Mouse (Mus musculus) limb, embryonic 14.5 days (tissue): ENCODE data around the gene Klhl42. TPM values are rescaled to one million over a fixed set of nuclear protein-coding genes. Genes with fewer than 3 reads are reported as not detected.

Experiments
- ATAC-seq: fragments of 200-750 bp; cut with Nextera tagmentation; 2 replicates; pipeline ENCODE4 v1.8.0; 2017; ENCODE audit warnings: low read depth, moderate number of reproducible peaks, moderate TSS enrichment; ENCODE audit not compliant: low FRiP score
- DNase-seq: peaks from one replicate; pipeline ENCODE4 v3.0.0-alpha.2; 2015; ENCODE audit warnings: low spot score
- H3K27ac ChIP-seq: fragments of 300-500 bp; sonication (generic); replicated peaks from 2 replicates; pipeline ENCODE4 v1.5.1; 2014; ENCODE audit warnings: low read depth, mild to moderate bottlenecking, low read length, moderate library complexity, mixed read lengths
- H3K27me3 ChIP-seq: fragments of 300-500 bp; sonication (generic); 2 replicates; pipeline ENCODE4 v1.6.1; 2014; ENCODE audit warnings: low read length, mixed read lengths; ENCODE audit not compliant: control insufficient read depth, insufficient read depth
- H3K36me3 ChIP-seq: fragments of 300-500 bp; sonication (generic); 2 replicates; pipeline ENCODE4 v1.6.1; 2014; ENCODE audit warnings: mild to moderate bottlenecking, low read length, moderate library complexity, mixed read lengths; ENCODE audit not compliant: control insufficient read depth, insufficient read depth
- H3K4me1 ChIP-seq: fragments of 300-500 bp; sonication (generic); 2 replicates; pipeline ENCODE4 v1.6.1; 2014; ENCODE audit warnings: antibody characterized with exemption, low read length, mixed read lengths; ENCODE audit not compliant: control insufficient read depth, insufficient read depth
- H3K4me2 ChIP-seq: fragments of 300-500 bp; sonication (generic); replicated peaks from 2 replicates; pipeline ENCODE4 v1.6.1; 2014; ENCODE audit warnings: low read depth, mild to moderate bottlenecking, low read length, moderate library complexity; ENCODE audit not compliant: severe bottlenecking
- H3K4me3 ChIP-seq: fragments of 300-500 bp; sonication (generic); replicated peaks from 2 replicates; pipeline ENCODE4 v1.5.1; 2014; ENCODE audit warnings: low read length
- H3K9ac ChIP-seq: fragments of 300-500 bp; sonication (generic); 2 replicates; pipeline ENCODE4 v1.6.1; 2014; ENCODE audit warnings: mild to moderate bottlenecking, low read depth, low read length, moderate library complexity; ENCODE audit not compliant: severe bottlenecking
- H3K9me3 ChIP-seq: fragments of 300-500 bp; sonication (generic); 2 replicates; pipeline ENCODE4 v1.6.1; 2016; ENCODE audit warnings: low read length; ENCODE audit not compliant: control insufficient read depth
- POLR2A ChIP-seq: fragments of 200-500 bp; IDR thresholded peaks from 2 replicates; pipeline ENCODE4 v1.8.0; 2012; ENCODE audit warnings: inconsistent platforms, mild to moderate bottlenecking, moderate library complexity, borderline replicate concordance; ENCODE audit not compliant: insufficient read depth, insufficient read length; ENCODE audit errors: extremely low read depth
- WGBS: fragments of 180-500 bp; shearing (Covaris S2); extraction: QIAGEN DNeasy Blood & Tissue Kit; methylation state at CpG from one replicate; pipeline ENCODE4 v1.1.7; 2014; 5-methylcytosine and 5-hydroxymethylcytosine counted together
- polyA plus RNA-seq, 2 experiments: library from polyadenylated mRNA; depleted of rRNA in 1 of 2; stranded (reverse) in 1 of 2; unstranded in 1 of 2; fragments of >200 nt; fragmentation: Nextera tagmentation in 1 of 2; extraction: Ambion mirVana in 1 of 2; gene quantifications; 2 replicates each; pipeline versions ENCODE4 v1.2.1 to v1.2.3; 2012 to 2014

Klhl42 gene
- polyA plus RNA-seq, 2 experiments = 10.4 to 16.9 TPM

DNA sequence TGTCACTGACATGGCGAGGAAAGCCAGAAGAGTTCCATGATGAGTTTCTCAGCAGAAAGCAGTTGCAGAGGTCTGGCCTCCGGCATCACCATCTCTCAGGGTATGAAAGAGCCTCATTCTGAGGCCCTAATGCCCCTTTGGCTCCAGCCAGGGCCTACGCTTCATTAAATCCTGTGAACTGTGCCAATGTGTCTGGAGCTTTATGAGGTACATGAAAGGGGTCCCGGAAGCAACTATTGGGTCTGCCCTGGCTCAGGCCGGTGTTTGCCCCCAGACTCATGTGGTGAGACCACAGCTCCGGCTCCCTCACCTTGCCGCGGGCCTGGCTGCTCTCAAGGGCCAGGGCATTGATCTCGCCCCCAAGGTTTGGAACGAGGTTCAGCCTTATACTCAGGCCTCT is 36.1 kb downstream of the Klhl42 start:
- no peak for TF ChIP-seq POLR2A
- Histone ChIP-seq H3K9ac (no peak overlapping the region), H3K9me3 (no peaks in the 10 kb centered on the region), H3K4me2 (no peak overlapping the region), H3K4me1 (no peaks in the 10 kb centered on the region), H3K4me3 (no peak overlapping the region), H3K36me3 (no peaks in the 10 kb centered on the region), H3K27ac (0 out of 2 replicates have a peak overlapping the region, but pooled peaks have one; percentile 52), H3K27me3 (no peaks in the 10 kb centered on the region)
- ATAC-seq (0 out of 2 replicates have a peak, but pooled peaks have one; percentile 44), DNase-seq (peak; percentile 6)
- WGBS = 56% methylated on average over 10 of the region's 10 CpGs

DNA sequence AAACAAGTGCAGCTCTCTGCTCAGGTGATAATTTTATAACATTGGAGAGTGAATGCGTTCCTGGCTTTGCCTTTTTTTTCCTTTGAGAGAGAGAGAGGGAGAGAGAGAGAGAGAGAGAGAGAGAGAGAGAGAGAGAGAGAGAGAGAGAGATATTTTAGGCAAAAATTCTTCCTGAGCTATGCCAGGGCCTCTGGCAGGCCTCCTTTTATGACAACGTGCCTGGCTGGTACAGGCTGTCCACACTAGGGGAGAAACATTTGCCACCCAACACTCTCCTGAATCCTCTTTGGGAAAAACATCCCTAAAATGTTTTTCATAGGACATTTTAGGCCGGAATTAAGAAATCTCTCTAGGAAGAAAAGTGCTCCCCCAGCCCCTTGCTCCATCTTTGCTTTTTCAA is 47.1 kb downstream of the Klhl42 start:
- Histone ChIP-seq H3K4me1 (no peaks in the 10 kb centered on the region), H3K4me3 (no peak overlapping the region), H3K9ac (no peak overlapping the region), H3K4me2 (no peak overlapping the region), H3K27me3 (no peaks in the 10 kb centered on the region), H3K9me3 (no peaks in the 10 kb centered on the region), H3K27ac (no peak overlapping the region), H3K36me3 (no peaks in the 10 kb centered on the region)
- DNase-seq (no peak), ATAC-seq (no peak)
- TF ChIP-seq POLR2A = no peak
- WGBS = 69% methylated on average over 3 of the region's 3 CpGs

DNA sequence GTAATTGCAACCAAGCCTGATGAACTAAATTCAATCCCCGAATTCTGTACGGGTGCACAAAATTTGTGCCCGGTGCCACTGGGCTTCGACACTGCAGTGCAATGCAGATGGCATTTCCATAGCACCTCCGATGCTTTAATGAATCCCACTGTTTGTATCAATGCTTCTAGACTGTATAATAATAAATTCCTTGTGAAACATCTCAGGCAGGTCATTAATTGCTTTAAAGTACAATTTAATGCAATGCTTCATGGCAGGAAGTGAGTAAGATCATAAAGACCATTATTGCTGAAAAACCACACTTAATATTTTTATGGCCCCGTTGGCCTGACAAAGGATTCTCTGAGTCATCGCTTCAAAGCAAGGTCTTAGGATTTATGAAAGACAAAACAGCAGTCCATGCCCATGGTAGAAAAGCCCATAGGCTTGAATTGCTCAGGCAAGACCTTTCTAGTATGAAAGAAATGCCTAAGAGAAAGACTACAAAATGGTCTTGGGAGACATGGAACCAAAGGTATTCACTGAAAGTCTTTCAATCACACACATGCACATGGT is 49.5 kb downstream of the Klhl42 start:
- DNase-seq = no peak
- H3K9me3 ChIP-seq = no peaks in the 10 kb centered on the region
- H3K4me3 ChIP-seq = no peak overlapping the region
- no peaks in the 10 kb centered on the region for H3K36me3 ChIP-seq
- H3K4me2 ChIP-seq = no peak overlapping the region
- H3K27ac ChIP-seq = no peak overlapping the region
- ATAC-seq = no peak
- H3K4me1 ChIP-seq = peaks cover 12% of the 10 kb centered on the region
- 81% methylated on average over 7 of the region's 7 CpGs for WGBS
- H3K9ac ChIP-seq = no peak overlapping the region
- no peaks in the 10 kb centered on the region for H3K27me3 ChIP-seq
- no peak for TF ChIP-seq POLR2A

DNA sequence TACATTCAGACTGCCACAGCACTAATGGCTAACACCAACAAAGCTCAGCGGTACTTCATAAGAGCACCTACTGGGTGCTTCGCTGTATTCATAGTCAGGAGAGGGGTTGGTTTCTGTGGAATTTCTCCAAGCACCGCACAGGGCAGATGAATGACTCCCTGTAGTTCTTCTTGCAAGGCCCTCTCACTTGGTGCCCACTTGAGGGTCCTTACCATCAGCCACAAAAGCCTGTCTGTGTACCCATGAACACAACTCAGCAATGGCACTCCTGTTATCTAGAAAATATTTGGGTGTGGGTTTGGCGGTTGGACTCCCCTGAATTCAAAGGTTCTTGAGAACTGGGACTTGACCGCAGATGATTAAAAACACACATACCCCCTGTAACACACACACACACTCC is 53.5 kb downstream of the Klhl42 start:
- Histone ChIP-seq H3K4me1 (peaks cover 14% of the 10 kb centered on the region), H3K9ac (no peak overlapping the region), H3K27me3 (no peaks in the 10 kb centered on the region), H3K4me2 (no peak overlapping the region), H3K4me3 (no peak overlapping the region), H3K36me3 (no peaks in the 10 kb centered on the region), H3K9me3 (no peaks in the 10 kb centered on the region), H3K27ac (no peak overlapping the region)
- ATAC-seq (no peak), DNase-seq (no peak)
- TF ChIP-seq POLR2A = no peak
- 82% methylated on average over 5 of the region's 5 CpGs for WGBS

DNA sequence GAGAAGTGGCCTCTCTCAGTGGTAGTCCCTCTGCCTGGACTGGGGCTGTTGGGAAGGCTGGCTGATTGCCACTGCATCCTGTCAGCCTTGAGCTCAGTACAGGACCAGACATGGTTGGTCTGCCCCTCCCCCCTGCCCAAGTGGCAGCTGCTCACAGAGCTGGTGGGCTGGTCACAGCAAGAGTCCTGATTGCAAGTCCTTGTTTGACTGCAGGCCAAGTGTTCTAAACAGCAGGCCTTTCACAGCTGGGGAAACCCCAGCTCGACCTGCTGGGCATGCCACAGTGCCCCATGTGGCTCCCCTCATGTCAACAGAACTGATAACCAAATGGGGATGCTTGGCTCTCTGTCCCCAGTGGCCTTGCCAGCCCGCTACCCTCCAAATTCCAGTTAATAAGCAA is 54.1 kb downstream of the Klhl42 start:
- 10% methylated on average over 2 of the region's 2 CpGs for WGBS
- DNase-seq = peak; percentile 83

DNA sequence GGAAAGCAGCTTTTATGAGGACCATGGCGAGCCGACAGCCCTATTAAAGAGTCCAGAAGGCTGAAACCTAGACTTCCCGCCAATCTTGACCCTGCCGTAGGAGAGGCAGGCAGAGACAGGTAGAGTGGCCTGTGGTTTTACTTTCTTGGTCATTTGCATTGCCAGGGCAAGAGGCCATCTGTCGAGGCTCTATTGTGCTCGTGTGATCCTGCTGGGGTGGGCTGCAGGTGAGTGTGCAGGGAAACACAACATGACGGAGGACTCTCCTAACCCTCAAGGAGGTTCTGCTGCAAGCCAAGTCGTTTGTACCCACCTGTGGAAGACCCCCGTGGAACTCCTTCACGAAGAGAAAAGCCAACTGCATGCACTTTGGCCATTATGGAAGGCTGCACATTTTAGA is 54.6 kb downstream of the Klhl42 start:
- no peak overlapping the region for H3K9ac ChIP-seq
- H3K36me3 ChIP-seq = no peaks in the 10 kb centered on the region
- 36% methylated on average over 10 of the region's 10 CpGs for WGBS
- no peaks in the 10 kb centered on the region for H3K9me3 ChIP-seq
- no peak overlapping the region for H3K4me3 ChIP-seq
- ATAC-seq (no peak), DNase-seq (no peak)
- H3K4me2 ChIP-seq = no peak overlapping the region
- H3K27me3 ChIP-seq = no peaks in the 10 kb centered on the region
- TF ChIP-seq POLR2A = no peak
- no peak overlapping the region for H3K27ac ChIP-seq
- H3K4me1 ChIP-seq = peaks cover 14% of the 10 kb centered on the region

More for the DNA sequence above, 54.1 kb downstream of the Klhl42 start:
- H3K9ac ChIP-seq = no peak overlapping the region
- H3K9me3 ChIP-seq = no peaks in the 10 kb centered on the region
- H3K36me3 ChIP-seq = no peaks in the 10 kb centered on the region
- no peak overlapping the region for H3K4me3 ChIP-seq
- peaks cover 14% of the 10 kb centered on the region for H3K4me1 ChIP-seq
- no peak overlapping the region for H3K27ac ChIP-seq
- ATAC-seq = peak; percentile 89
- H3K4me2 ChIP-seq = no peak overlapping the region
- TF ChIP-seq POLR2A = no peak
- H3K27me3 ChIP-seq = no peaks in the 10 kb centered on the region
